Mouse (Mus musculus): ENCODE results near the gene Gm21440. TPM values are rescaled to one million over a fixed set of nuclear protein-coding genes. Genes with fewer than 3 reads are reported as not detected.
"Not testable (repeated sequence)": the region's sequence is repeated elsewhere in the genome, so short reads cannot be mapped to it uniquely, and the experiment has no call there.

Gm21440 gene
- total RNA-seq (2021) = not detected
- long read RNA-seq = 0 reads

GRCm38 (mm10) chrY:13252091-13252490 lies at the start of gene Gm21440, which contains the start of gene Gm21454:
TSS of gene Gm21440 (plus strand) at chrY:13252391.
TSS of gene Gm21454 (plus strand) at chrY:13252442.
- not testable (repeated sequence) for DNase-seq (ENCODE audit: low spot score in 2 of 2)

- not testable (repeated sequence) for DNase-seq (ENCODE audit: low spot score in 2 of 2)
Observed at GRCm38 (mm10) chrY:13223828-13224227, 28.4 kb upstream of the Gm21440 start, which contains the start of gene Gm21828. TSS of gene Gm21828 (minus strand) at chrY:13223928.

Other genes with a start within 250 kb of the Gm21440 start
- not detected for gene Gm20807, start 209.5 kb upstream of the Gm21440 start, total RNA-seq (2021)
- gene Gm21891, start 118.9 kb upstream of the Gm21440 start, total RNA-seq (2021) = not detected
- not detected for gene Gm21425, start 90.4 kb upstream of the Gm21440 start, total RNA-seq (2021)
- gene Gm21828, start 28.5 kb upstream of the Gm21440 start, total RNA-seq (2021) = not detected
- gene Gm21454, start 51 bp downstream of the Gm21440 start, total RNA-seq (2021) = not detected
- not detected for gene Gm21725, start 96.7 kb downstream of the Gm21440 start, total RNA-seq (2021)
- not detected for gene Gm21866, start 213.2 kb downstream of the Gm21440 start, total RNA-seq (2021)
- gene Gm20773, start 241.6 kb downstream of the Gm21440 start, total RNA-seq (2021) = not detected

All from layer of hippocampus, adult 18-20 months (tissue).